Mouse (Mus musculus): ENCODE measurements around the gene Nrp2.

The Nrp2 gene

GRCm38 (mm10) chr1:62751011-62752006 is 48.2 kb downstream of the Nrp2 start:
- no peak for DNase-seq (ENCODE audit: low spot score)

DNA sequence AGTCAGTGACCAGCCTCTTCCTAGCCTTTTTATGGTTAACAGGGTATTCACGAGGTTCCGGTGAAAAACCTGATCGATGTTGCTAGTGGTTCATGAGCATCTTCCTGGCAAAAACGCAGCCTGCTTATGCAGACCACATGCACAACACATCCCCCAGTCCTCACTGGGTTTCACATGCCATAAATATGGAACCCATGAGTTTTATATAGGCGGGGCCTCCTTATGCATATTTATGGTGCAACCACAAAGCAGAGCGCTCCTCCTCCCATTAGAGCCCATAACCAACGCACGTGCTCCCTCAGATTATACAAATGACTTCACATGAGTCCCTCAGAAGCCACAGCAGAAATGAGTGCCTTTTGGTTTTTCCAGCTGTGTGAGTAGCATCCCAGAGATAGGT is 49.0 kb downstream of the Nrp2 start:
- no peak for DNase-seq (ENCODE audit: low spot score)

- no peak for DNase-seq (ENCODE audit: low spot score)
Observed at GRCm38 (mm10) chr1:62752661-62753333, 49.7 kb downstream of the Nrp2 start.

- no peak for DNase-seq (ENCODE audit: low spot score)
Observed at GRCm38 (mm10) chr1:62754066-62754835, 51.2 kb downstream of the Nrp2 start.

DNA sequence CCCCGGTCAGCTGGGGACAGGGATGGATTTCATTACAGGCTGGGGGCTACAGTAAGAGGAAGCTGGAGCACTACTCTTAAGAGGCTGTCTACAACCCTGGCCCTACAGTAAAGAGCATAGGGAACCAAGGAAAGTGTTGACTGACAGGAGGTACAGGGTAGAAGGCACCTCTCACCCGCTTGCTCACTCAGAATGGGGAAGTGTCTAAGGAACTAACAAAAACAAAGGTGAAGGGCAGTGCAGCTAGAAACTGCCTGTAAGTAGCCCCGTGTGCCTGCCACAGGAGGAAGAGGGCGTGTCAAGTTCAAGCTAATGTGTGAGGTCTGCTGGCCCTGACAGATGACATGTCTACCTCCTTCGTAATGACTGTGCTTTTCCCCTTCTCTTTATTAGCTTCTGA is 57.0 kb downstream of the Nrp2 start:
- DNase-seq (ENCODE audit: low spot score): no peak

DNA sequence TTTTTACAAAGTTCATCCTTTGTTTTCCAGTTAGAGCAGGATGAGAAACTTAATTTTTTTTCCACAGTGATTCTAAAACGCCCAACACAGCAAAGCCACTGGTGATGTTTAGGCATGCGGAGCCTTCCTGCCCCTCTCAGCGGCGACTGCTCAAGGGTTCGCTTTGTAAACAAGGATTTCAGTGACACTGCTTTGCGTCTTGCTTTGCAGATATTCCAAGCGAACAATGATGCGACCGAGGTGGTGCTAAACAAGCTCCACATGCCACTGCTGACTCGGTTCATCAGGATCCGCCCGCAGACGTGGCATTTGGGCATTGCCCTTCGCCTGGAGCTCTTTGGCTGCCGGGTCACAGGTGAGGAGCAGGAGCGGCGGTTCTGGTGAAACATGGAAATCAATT is 57.5 kb downstream of the Nrp2 start:
- no peak for DNase-seq (ENCODE audit: low spot score)

DNA sequence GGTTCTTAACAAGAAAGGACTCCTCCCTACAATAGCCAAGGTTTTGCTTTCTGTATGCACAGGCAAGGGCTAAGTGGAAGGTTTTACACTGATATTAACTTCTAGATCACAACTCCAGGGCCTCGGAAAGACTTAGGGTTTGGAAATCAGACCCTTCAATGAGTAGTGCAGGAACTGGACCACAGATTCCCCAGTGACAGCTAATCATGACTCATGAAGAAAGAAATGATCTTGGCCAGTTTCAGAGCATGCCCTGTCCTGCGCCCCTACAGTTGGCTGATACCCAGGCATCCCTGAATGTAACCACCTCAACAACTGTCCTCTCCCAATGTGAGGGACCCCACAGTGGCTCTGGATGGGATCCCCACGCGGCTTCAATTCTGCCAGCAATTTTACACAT is 60.7 kb downstream of the Nrp2 start:
- no peak for DNase-seq (ENCODE audit: low spot score)

DNA sequence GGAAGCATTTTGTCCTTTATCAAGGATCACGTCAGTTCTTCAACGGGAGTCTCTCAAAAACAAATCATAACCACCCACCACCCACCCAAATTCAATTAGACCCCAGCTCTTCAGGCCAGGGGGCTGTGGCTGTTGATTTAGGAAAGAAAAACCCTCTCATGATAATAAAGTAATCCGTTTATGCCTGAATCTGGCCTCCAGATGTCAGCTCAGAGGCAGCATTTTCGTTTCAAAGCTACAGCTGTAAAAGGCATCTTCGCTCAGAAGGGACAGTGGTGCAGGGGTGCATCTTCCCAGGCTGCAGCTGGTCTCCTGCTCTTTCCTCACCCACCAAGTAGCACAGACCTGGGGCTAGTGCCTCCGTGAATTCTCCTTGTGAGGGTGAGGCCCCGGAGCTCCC is 62.1 kb downstream of the Nrp2 start:
- DNase-seq (ENCODE audit: low spot score): no peak

DNA sequence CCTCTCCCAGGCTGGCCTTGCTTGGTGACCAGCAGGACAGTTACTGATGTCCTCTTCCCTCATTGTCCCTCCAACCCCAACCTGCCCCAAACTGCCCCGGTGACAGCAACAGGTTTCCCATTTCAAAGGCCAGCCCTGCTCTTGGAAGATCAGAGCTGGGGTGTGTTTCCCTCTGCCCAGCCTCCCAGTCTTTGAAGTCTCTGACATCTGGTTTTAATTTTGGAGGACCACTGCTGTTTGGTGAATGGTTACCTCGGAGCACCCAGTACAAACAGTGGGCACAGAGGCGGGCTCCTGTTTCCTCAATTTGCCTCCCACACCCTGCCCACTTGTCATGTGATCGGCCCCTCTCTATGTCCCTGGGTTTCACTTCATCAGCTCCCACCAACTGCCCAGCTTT is 63.7 kb downstream of the Nrp2 start:
- no peak for DNase-seq (ENCODE audit: low spot score)

GRCm38 (mm10) chr1:62767611-62768010 is 64.5 kb downstream of the Nrp2 start:
- no peak for DNase-seq (ENCODE audit: low spot score)

DNA sequence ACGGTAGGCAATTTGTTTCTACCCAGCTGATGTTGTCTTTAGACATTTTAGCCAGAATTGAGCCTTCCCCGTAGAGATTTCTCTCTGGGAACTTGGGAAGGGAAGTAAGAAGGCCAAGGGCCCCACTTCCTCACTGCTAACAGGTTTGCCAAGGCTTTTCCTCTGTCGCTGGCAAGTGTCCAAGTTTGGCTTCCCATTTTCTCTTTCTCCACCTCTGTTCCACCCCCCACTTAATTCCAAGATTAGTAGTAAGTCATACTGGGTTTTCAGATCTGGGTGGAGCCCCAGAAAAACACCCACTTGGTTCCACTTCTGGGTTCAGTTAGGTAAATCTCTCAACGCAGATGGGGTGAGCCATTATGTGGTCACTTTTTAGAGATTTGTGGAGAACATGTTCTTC is 67.5 kb downstream of the Nrp2 start:
- no peak for DNase-seq (ENCODE audit: low spot score)

- peak; percentile 31 for DNase-seq (ENCODE audit: low spot score)
Observed at GRCm38 (mm10) chr1:62772391-62772790, 69.3 kb downstream of the Nrp2 start.

DNA sequence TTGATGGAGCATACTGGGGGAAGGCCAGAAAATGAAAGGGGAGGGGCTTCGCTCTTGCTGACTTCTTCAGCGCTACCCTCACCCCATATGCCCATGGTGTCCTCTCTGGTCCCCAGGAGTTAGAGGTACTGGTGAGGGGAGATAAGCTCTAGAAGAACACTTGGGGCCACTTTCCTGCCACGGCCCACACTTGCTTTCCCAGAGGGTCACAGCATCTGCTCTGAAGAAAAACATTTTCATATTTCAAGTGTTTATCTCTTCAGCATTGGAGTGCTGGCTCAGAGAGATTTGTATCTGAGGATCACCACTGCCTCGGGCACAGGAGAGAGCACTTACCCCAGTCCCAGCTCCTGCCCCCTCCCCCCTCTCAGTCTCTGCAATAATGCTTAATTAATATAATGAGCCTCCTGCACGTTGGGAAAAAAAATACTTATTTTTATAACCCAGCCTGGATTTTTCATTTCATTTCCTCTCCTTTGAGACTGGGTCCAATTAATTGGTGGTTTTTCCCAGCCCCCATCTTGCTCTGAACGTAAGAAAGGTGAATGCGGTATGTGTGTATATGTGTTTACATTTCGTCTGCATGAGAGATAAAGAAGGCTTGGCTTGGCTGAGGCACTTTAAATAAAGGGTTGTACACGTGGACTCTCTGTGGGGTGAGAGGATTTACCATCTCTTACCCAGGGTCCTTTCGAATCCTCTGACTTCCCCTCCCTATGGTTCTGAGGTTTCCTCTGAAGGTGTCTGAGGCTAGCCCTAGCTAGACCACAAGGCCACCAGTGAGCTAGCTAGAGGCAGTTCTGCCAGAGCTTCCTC is 70.2 kb downstream of the Nrp2 start:
- no peak for DNase-seq (ENCODE audit: low spot score)

GRCm38 (mm10) chr1:62773921-62774191 is 70.8 kb downstream of the Nrp2 start:
- no peak for DNase-seq (ENCODE audit: low spot score)

GRCm38 (mm10) chr1:62774288-62775218 is 71.5 kb downstream of the Nrp2 start:
- no peak for DNase-seq (ENCODE audit: low spot score)

- no peak for DNase-seq (ENCODE audit: low spot score)
Observed at GRCm38 (mm10) chr1:62777320-62778235, 74.5 kb downstream of the Nrp2 start.

GRCm38 (mm10) chr1:62778910-62779309 is 75.8 kb downstream of the Nrp2 start:
- no peak for DNase-seq (ENCODE audit: low spot score)

GRCm38 (mm10) chr1:62780068-62780761 is 77.1 kb downstream of the Nrp2 start:
- DNase-seq (ENCODE audit: low spot score): no peak

DNA sequence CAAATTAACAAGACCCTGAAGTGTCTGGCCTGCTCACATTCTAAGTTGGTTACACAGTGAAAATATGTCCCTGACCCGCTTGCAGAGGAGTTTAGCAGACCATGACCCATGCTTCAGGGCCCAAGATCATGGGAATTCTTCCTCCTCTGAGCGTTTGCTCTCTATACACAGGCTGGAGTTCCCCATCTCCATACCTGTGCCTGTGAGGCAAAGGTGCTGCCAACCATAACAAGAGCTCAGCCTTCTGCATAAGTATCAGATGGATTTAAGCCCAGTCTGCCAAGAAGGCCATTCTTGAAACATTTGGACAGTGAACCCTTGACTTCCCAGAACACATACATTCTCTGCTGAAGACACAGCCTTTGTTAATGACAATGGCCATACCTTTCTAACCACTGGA is 79.1 kb downstream of the Nrp2 start:
- DNase-seq (ENCODE audit: low spot score): no peak
